10 mouse cellular contexts compared by ENCODE assay signal in the genomic region with DNA sequence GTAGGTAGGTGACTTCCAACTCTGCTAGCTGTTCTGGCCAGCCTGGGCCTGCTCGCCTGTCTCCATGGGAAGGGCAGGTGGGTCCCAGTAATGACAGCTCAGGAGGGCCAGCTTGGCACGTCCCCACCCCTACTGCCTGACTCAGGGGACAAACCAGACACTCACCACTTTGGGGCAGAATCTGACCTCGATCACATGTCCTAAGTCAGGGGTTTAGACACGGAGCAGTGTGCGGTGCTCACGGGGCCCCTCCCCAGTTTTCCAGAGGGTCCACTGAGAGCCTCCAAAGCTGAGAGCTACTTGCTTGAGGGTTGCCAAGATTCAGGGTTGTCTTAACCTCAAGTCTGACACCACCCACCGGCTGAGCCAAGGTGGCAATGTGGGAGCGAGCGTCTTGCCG. TPM values are rescaled to one million over a fixed set of nuclear protein-coding genes. Genes with fewer than 3 reads are reported as not detected.
DNase-seq lines count a peak whose midpoint lies in the region; ATAC-seq and TF ChIP-seq lines count a peak whose summit lies in the region.
"Had no signal": no experiment of that assay in that cellular context is flagged by ENCODE, and none has a peak within 500 bp of the region (broad histone marks: within the 10 kb centered on the region; RNA-seq: fewer than 3 reads in every experiment).

No protein-coding gene starts in this region.

- ATAC-seq in embryonic facial prominence, embryonic 13.5 days (ENCODE audit: insufficient number of reproducible peaks, insufficient read depth, low FRiP score, low TSS enrichment, low read depth): no peak; the same call in 1 of the 2 replicates
- ATAC-seq in hindbrain, embryonic 13.5 days (ENCODE audit: low FRiP score): peak; percentile 2; the same call in 1 of the 2 replicates
- ATAC-seq in hindbrain, embryonic 11.5 days (ENCODE audit: low FRiP score): no peak
- no peak for ATAC-seq in stomach, embryonic 14.5 days (ENCODE audit: insufficient number of reproducible peaks, insufficient read depth, low FRiP score, low read depth)
- ATAC-seq in stomach, postnatal 0 days (ENCODE audit: low FRiP score, low TSS enrichment): no peak
- ATAC-seq in stomach, embryonic 16.5 days (ENCODE audit: insufficient read depth, low FRiP score): no peak

- TF ChIP-seq CTCF in stomach, postnatal 0 days (IDR thresholded peaks at IDR 0.05; ENCODE audit: low read depth): no peak

- no peak overlapping the region for H3K4me2 ChIP-seq in embryonic facial prominence, embryonic 13.5 days
- H3K4me2 ChIP-seq in hindbrain, embryonic 13.5 days: no peak overlapping the region
- no peak overlapping the region for H3K4me2 ChIP-seq in hindbrain, embryonic 11.5 days (replicated peaks; ENCODE audit: low read depth, low read length)
- H3K4me2 ChIP-seq in stomach, embryonic 14.5 days (replicated peaks; ENCODE audit: low read depth, low read length): no peak overlapping the region
- H3K4me2 ChIP-seq in stomach, postnatal 0 days (replicated peaks; ENCODE audit: low read depth): no peak overlapping the region
- no peak overlapping the region for H3K4me2 ChIP-seq in stomach, embryonic 16.5 days (ENCODE audit: low read depth, low read length)

- H3K4me3 ChIP-seq in embryonic facial prominence, embryonic 13.5 days: no peak overlapping the region
- H3K4me3 ChIP-seq in embryonic facial prominence, embryonic 10.5 days: no peak overlapping the region
- no peak overlapping the region for H3K4me3 ChIP-seq in hindbrain, embryonic 13.5 days
- no peak overlapping the region for H3K4me3 ChIP-seq in hindbrain, embryonic 11.5 days (ENCODE audit: low read depth, low read length)
- no peak overlapping the region for H3K4me3 ChIP-seq in stomach, embryonic 14.5 days (ENCODE audit: low read depth, low read length)
- no peak overlapping the region for H3K4me3 ChIP-seq in stomach, postnatal 0 days (ENCODE audit: low read depth, low read length)
- H3K4me3 ChIP-seq in stomach, embryonic 16.5 days (replicated peaks; ENCODE audit: low read length): no peak overlapping the region
- H3K4me3 ChIP-seq: erythroblast, embryonic 14.5 days had no signal

- no peak for DNase-seq in embryonic facial prominence, embryonic 10.5 days (ENCODE audit: low spot score)
- DNase-seq in hindbrain, embryonic 11.5 days (ENCODE audit: low spot score): no peak
- no peak for DNase-seq in stomach, postnatal 0 days (ENCODE audit: low spot score)
- DNase-seq in kidney, postnatal 10 days: no peak

- no peak overlapping the region for H3K9ac ChIP-seq in embryonic facial prominence, embryonic 13.5 days
- 0 out of 2 replicates have a peak overlapping the region, but pooled peaks have one; percentile 35 for H3K9ac ChIP-seq in hindbrain, embryonic 13.5 days
- no peak overlapping the region for H3K9ac ChIP-seq in hindbrain, embryonic 11.5 days (ENCODE audit: low read depth, low read length)
- no peak overlapping the region for H3K9ac ChIP-seq in stomach, embryonic 14.5 days (replicated peaks; ENCODE audit: low read depth, low read length)
- H3K9ac ChIP-seq in stomach, postnatal 0 days (ENCODE audit: low read length): no peak overlapping the region; the same call in 1 of the 2 replicates
- 0 out of 2 replicates have a peak overlapping the region, but pooled peaks have one; percentile 34 for H3K9ac ChIP-seq in stomach, embryonic 16.5 days (ENCODE audit: low read length)

- TF ChIP-seq EP300 in stomach, postnatal 0 days (optimal IDR thresholded peaks at IDR 0.05): no peak

- peak overlapping the region; percentile 68 for H3K27ac ChIP-seq in embryonic facial prominence, embryonic 13.5 days
- no peak overlapping the region for H3K27ac ChIP-seq in embryonic facial prominence, embryonic 10.5 days (replicated peaks)
- peak overlapping the region; percentile 90 for H3K27ac ChIP-seq in hindbrain, embryonic 13.5 days
- H3K27ac ChIP-seq in hindbrain, embryonic 11.5 days (ENCODE audit: low read depth, low read length): no peak overlapping the region
- peak overlapping the region; percentile 44; the same call in 1 of the 2 replicates for H3K27ac ChIP-seq in stomach, embryonic 14.5 days (ENCODE audit: low read length)
- no peak overlapping the region for H3K27ac ChIP-seq in stomach, postnatal 0 days (replicated peaks)
- H3K27ac ChIP-seq in stomach, embryonic 16.5 days (ENCODE audit: low read length): peak overlapping the region; percentile 46

- H3K9me3 ChIP-seq in embryonic facial prominence, embryonic 13.5 days: no peaks in the 10 kb centered on the region
- no peaks in the 10 kb centered on the region for H3K9me3 ChIP-seq in embryonic facial prominence, embryonic 10.5 days
- H3K9me3 ChIP-seq in hindbrain, embryonic 13.5 days: no peaks in the 10 kb centered on the region
- H3K9me3 ChIP-seq in hindbrain, embryonic 11.5 days (ENCODE audit: control insufficient read depth, low read length): no peaks in the 10 kb centered on the region
- H3K9me3 ChIP-seq in stomach, embryonic 14.5 days (ENCODE audit: control insufficient read depth, low read depth, low read length): no peaks in the 10 kb centered on the region
- H3K9me3 ChIP-seq in stomach, postnatal 0 days (ENCODE audit: control insufficient read depth, low read length): no peaks in the 10 kb centered on the region
- no peaks in the 10 kb centered on the region for H3K9me3 ChIP-seq in stomach, embryonic 16.5 days (replicated peaks; ENCODE audit: control insufficient read depth, low read length)

- H3K4me1 ChIP-seq in embryonic facial prominence, embryonic 13.5 days: peaks cover 39% of the 10 kb centered on the region
- H3K4me1 ChIP-seq in embryonic facial prominence, embryonic 10.5 days: peaks cover 48% of the 10 kb centered on the region
- peaks cover 72% of the 10 kb centered on the region for H3K4me1 ChIP-seq in hindbrain, embryonic 13.5 days (replicated peaks)
- peaks cover 3% of the 10 kb centered on the region; the same call in 1 of the 2 replicates for H3K4me1 ChIP-seq in hindbrain, embryonic 11.5 days (replicated peaks; ENCODE audit: control insufficient read depth, insufficient read depth, low read length)
- peaks cover 49% of the 10 kb centered on the region for H3K4me1 ChIP-seq in stomach, embryonic 14.5 days (ENCODE audit: control insufficient read depth, insufficient read depth, low read length)
- peaks cover 14% of the 10 kb centered on the region for H3K4me1 ChIP-seq in stomach, postnatal 0 days (replicated peaks; ENCODE audit: control insufficient read depth, insufficient read depth)
- H3K4me1 ChIP-seq in stomach, embryonic 16.5 days (ENCODE audit: control insufficient read depth, insufficient read depth, low read length): peaks cover 63% of the 10 kb centered on the region

- H3K27me3 ChIP-seq in embryonic facial prominence, embryonic 13.5 days: no peaks in the 10 kb centered on the region
- H3K27me3 ChIP-seq in embryonic facial prominence, embryonic 10.5 days (replicated peaks; ENCODE audit: low read depth, poor library complexity, severe bottlenecking): peaks cover 24% of the 10 kb centered on the region
- H3K27me3 ChIP-seq in hindbrain, embryonic 13.5 days: no peaks in the 10 kb centered on the region
- no peaks in the 10 kb centered on the region for H3K27me3 ChIP-seq in hindbrain, embryonic 11.5 days (ENCODE audit: control insufficient read depth, insufficient read depth, low read length)
- H3K27me3 ChIP-seq in stomach, embryonic 14.5 days (ENCODE audit: control insufficient read depth, insufficient read depth, low read length): no peaks in the 10 kb centered on the region
- no peaks in the 10 kb centered on the region for H3K27me3 ChIP-seq in stomach, postnatal 0 days (ENCODE audit: control insufficient read depth, insufficient read depth, low read length)
- H3K27me3 ChIP-seq in stomach, embryonic 16.5 days (ENCODE audit: control insufficient read depth, insufficient read depth, low read length): no peaks in the 10 kb centered on the region

- H3K36me3 ChIP-seq in embryonic facial prominence, embryonic 13.5 days: 0 out of 2 replicates have a peak, but pooled peaks cover 5% of the 10 kb centered on the region
- no peaks in the 10 kb centered on the region; the same call in none of the 2 replicates for H3K36me3 ChIP-seq in embryonic facial prominence, embryonic 10.5 days (replicated peaks)
- H3K36me3 ChIP-seq in hindbrain, embryonic 13.5 days: peaks cover 10% of the 10 kb centered on the region
- H3K36me3 ChIP-seq in hindbrain, embryonic 11.5 days (ENCODE audit: control insufficient read depth, insufficient read depth, low read length): no peaks in the 10 kb centered on the region
- peaks cover 11% of the 10 kb centered on the region; the same call in 1 of the 2 replicates for H3K36me3 ChIP-seq in stomach, embryonic 14.5 days (ENCODE audit: control insufficient read depth, insufficient read depth, low read length)
- no peaks in the 10 kb centered on the region for H3K36me3 ChIP-seq in stomach, postnatal 0 days (ENCODE audit: control insufficient read depth, insufficient read depth, low read length)
- no peaks in the 10 kb centered on the region for H3K36me3 ChIP-seq in stomach, embryonic 16.5 days (ENCODE audit: control insufficient read depth, insufficient read depth, low read length)

- 80% methylated on average over 10 of the region's 10 CpGs for WGBS in embryonic facial prominence, embryonic 13.5 days
- 86% methylated on average over 10 of the region's 10 CpGs for WGBS in embryonic facial prominence, embryonic 10.5 days
- WGBS in hindbrain, embryonic 13.5 days: 74% methylated on average over 10 of the region's 10 CpGs
- 87% methylated on average over 10 of the region's 10 CpGs for WGBS in hindbrain, embryonic 11.5 days
- WGBS in stomach, embryonic 14.5 days: 84% methylated on average over 10 of the region's 10 CpGs
- WGBS in stomach, postnatal 0 days: 77% methylated on average over 10 of the region's 10 CpGs
- 81% methylated on average over 10 of the region's 10 CpGs for WGBS in stomach, embryonic 16.5 days

RNA-seq across cellular contexts. Expression of a gene that starts 6.7 kb away (rescaled TPM):
- 51.2 and 52.0 TPM in 2 replicates for polyA plus RNA-seq in embryonic facial prominence, embryonic 13.5 days (2015; fragmentation: Nextera tagmentation; extraction: Ambion mirVana)
- polyA plus RNA-seq in embryonic facial prominence, embryonic 10.5 days (2016; fragmentation: Nextera tagmentation; extraction: Ambion mirVana): 40.7 and 41.8 TPM in 2 replicates
- polyA plus RNA-seq in hindbrain, embryonic 13.5 days (2015; fragmentation: Nextera tagmentation; extraction: Ambion mirVana): 68.1 and 68.6 TPM in 2 replicates
- 25.0 and 26.1 TPM in 2 replicates for polyA plus RNA-seq in hindbrain, embryonic 11.5 days (2014; fragmentation: Nextera tagmentation; extraction: Ambion mirVana)
- 58.8 and 65.0 TPM in 2 replicates for polyA plus RNA-seq in stomach, embryonic 14.5 days (2014; fragmentation: Nextera tagmentation; extraction: Ambion mirVana)
- 111 and 121 TPM in 2 replicates for polyA plus RNA-seq in stomach, postnatal 0 days (2015; fragmentation: Nextera tagmentation; extraction: Ambion mirVana)
- 108 and 110 TPM in 2 replicates for polyA plus RNA-seq in stomach, embryonic 16.5 days (2015; fragmentation: Nextera tagmentation; extraction: Ambion mirVana)

RNA-seq across cellular contexts. Expression of a gene that starts 21.9 kb away (rescaled TPM):
- not detected in 2 replicates for polyA plus RNA-seq in embryonic facial prominence, embryonic 13.5 days (2015; fragmentation: Nextera tagmentation; extraction: Ambion mirVana)
- polyA plus RNA-seq in embryonic facial prominence, embryonic 10.5 days (2016; fragmentation: Nextera tagmentation; extraction: Ambion mirVana): not detected in 2 replicates
- not detected in 2 replicates for polyA plus RNA-seq in hindbrain, embryonic 13.5 days (2015; fragmentation: Nextera tagmentation; extraction: Ambion mirVana)
- not detected in 2 replicates for polyA plus RNA-seq in hindbrain, embryonic 11.5 days (2014; fragmentation: Nextera tagmentation; extraction: Ambion mirVana)
- polyA plus RNA-seq in stomach, embryonic 14.5 days (2014; fragmentation: Nextera tagmentation; extraction: Ambion mirVana): not detected in 2 replicates
- polyA plus RNA-seq in stomach, postnatal 0 days (2015; fragmentation: Nextera tagmentation; extraction: Ambion mirVana): not detected in 2 replicates
- 0.18 and 0.67 TPM in 2 replicates for polyA plus RNA-seq in stomach, embryonic 16.5 days (2015; fragmentation: Nextera tagmentation; extraction: Ambion mirVana)
- polyA plus RNA-seq: erythroblast, embryonic 14.5 days; limb, embryonic 14.5 days had no signal

RNA-seq across cellular contexts. Expression of a gene that starts 42.1 kb away (rescaled TPM):
- 0.25 TPM in 1 of 2 replicates, not detected in the other for polyA plus RNA-seq in embryonic facial prominence, embryonic 13.5 days (2015; fragmentation: Nextera tagmentation; extraction: Ambion mirVana)
- not detected in 2 replicates for polyA plus RNA-seq in embryonic facial prominence, embryonic 10.5 days (2016; fragmentation: Nextera tagmentation; extraction: Ambion mirVana)
- polyA plus RNA-seq in hindbrain, embryonic 13.5 days (2015; fragmentation: Nextera tagmentation; extraction: Ambion mirVana): not detected in 2 replicates
- polyA plus RNA-seq in hindbrain, embryonic 11.5 days (2014; fragmentation: Nextera tagmentation; extraction: Ambion mirVana): not detected in 2 replicates
- polyA plus RNA-seq in stomach, embryonic 14.5 days (2014; fragmentation: Nextera tagmentation; extraction: Ambion mirVana): 0.73 TPM in 1 of 2 replicates, not detected in the other
- polyA plus RNA-seq in stomach, postnatal 0 days (2015; fragmentation: Nextera tagmentation; extraction: Ambion mirVana): 18.1 and 22.4 TPM in 2 replicates
- 754 and 1,267 TPM in 2 replicates for polyA plus RNA-seq in stomach, embryonic 16.5 days (2015; fragmentation: Nextera tagmentation; extraction: Ambion mirVana)
- polyA plus RNA-seq: erythroblast, embryonic 14.5 days had no signal

Comparison
In these comparisons a context has a peak if more than half of its experiments do, and no peak if none do; other contexts are left out.
1. H3K27ac ChIP-seq: peak in embryonic facial prominence, embryonic 13.5 days (single experiment), hindbrain, embryonic 13.5 days (single experiment), stomach, embryonic 14.5 days (single experiment) and stomach, embryonic 16.5 days (single experiment); none in embryonic facial prominence, embryonic 10.5 days (single experiment), hindbrain, embryonic 11.5 days (single experiment) and stomach, postnatal 0 days (single experiment).
2. H3K9ac ChIP-seq: peak in hindbrain, embryonic 13.5 days (single experiment) and stomach, embryonic 16.5 days (single experiment); none in embryonic facial prominence, embryonic 13.5 days (single experiment), hindbrain, embryonic 11.5 days (single experiment), stomach, embryonic 14.5 days (single experiment) and stomach, postnatal 0 days (single experiment).
3. RNA of a gene that starts 42.1 kb away (polyA plus RNA-seq): 754 to 1,267 TPM in stomach, embryonic 16.5 days; 18.1 to 22.4 TPM in stomach, postnatal 0 days, 0.25 TPM in embryonic facial prominence, embryonic 13.5 days, not detected in embryonic facial prominence, embryonic 10.5 days, not detected in hindbrain, embryonic 13.5 days, not detected in hindbrain, embryonic 11.5 days and 0.73 TPM in stomach, embryonic 14.5 days; every median in the first group is over 10 times any median in the second.